Mouse (Mus musculus): ENCODE results near the gene Slc25a39. TPM values are rescaled to one million over a fixed set of nuclear protein-coding genes. Genes with fewer than 3 reads are reported as not detected.

Slc25a39 gene
- polyA plus RNA-seq, 1 experiment from 2014 or later = 214 TPM

- ATAC-seq (no peak), DNase-seq (ENCODE audit: low spot score) (no peak)
- H3K9ac ChIP-seq (replicated peaks; ENCODE audit: low read depth) = no peak overlapping the region
- no peaks in the 10 kb centered on the region for H3K27me3 ChIP-seq (replicated peaks; ENCODE audit: insufficient read depth, low read length)
- WGBS = 93% methylated on average over 6 of the region's 6 CpGs
- no peak overlapping the region for H3K4me2 ChIP-seq (replicated peaks; ENCODE audit: low read depth, low read length)
- peaks cover 14% of the 10 kb centered on the region for H3K4me1 ChIP-seq (ENCODE audit: insufficient read depth, low read depth, low read length)
- no peak overlapping the region for H3K4me3 ChIP-seq (ENCODE audit: low read depth, low read length)
- H3K9me3 ChIP-seq (ENCODE audit: low read length) = no peaks in the 10 kb centered on the region
- H3K27ac ChIP-seq (ENCODE audit: low read length) = no peak overlapping the region
- no peak for TF ChIP-seq CTCF (IDR thresholded peaks at IDR 0.05)
- no peak for TF ChIP-seq EP300 (IDR thresholded peaks at IDR 0.05)
- H3K36me3 ChIP-seq (ENCODE audit: insufficient read depth, low read length) = peaks cover 4% of the 10 kb centered on the region; the same call in 1 of the 2 replicates
Observed at GRCm38 (mm10) chr11:102442089-102442488, 34.3 kb upstream of the Slc25a39 start.

GRCm38 (mm10) chr11:102441434-102441833 is 33.7 kb upstream of the Slc25a39 start:
- TF ChIP-seq EP300 (IDR thresholded peaks at IDR 0.05) (no peak), CTCF (IDR thresholded peaks at IDR 0.05) (peak; percentile 49)
- peaks cover 4% of the 10 kb centered on the region; the same call in 1 of the 2 replicates for H3K36me3 ChIP-seq (ENCODE audit: insufficient read depth, low read length)
- peaks cover 12% of the 10 kb centered on the region for H3K4me1 ChIP-seq (ENCODE audit: insufficient read depth, low read depth, low read length)

GRCm38 (mm10) chr11:102440255-102440654 is 32.5 kb upstream of the Slc25a39 start:
- Histone ChIP-seq H3K36me3 (ENCODE audit: insufficient read depth, low read length) (peaks cover 12% of the 10 kb centered on the region), H3K9me3 (ENCODE audit: low read length) (no peaks in the 10 kb centered on the region), H3K27me3 (replicated peaks; ENCODE audit: insufficient read depth, low read length) (no peaks in the 10 kb centered on the region), H3K4me3 (ENCODE audit: low read depth, low read length) (no peak overlapping the region), H3K9ac (replicated peaks; ENCODE audit: low read depth) (no peak overlapping the region), H3K4me1 (ENCODE audit: insufficient read depth, low read depth, low read length) (0 out of 2 replicates have a peak, but pooled peaks cover 3% of the 10 kb centered on the region), H3K4me2 (replicated peaks; ENCODE audit: low read depth, low read length) (no peak overlapping the region), H3K27ac (ENCODE audit: low read length) (no peak overlapping the region)
- TF ChIP-seq EP300 (IDR thresholded peaks at IDR 0.05) (no peak), CTCF (IDR thresholded peaks at IDR 0.05) (no peak)
- no peak for DNase-seq (ENCODE audit: low spot score)
- 87% methylated on average over 8 of the region's 8 CpGs for WGBS
- no peak for ATAC-seq

More at GRCm38 (mm10) chr11:102441434-102441833, 33.7 kb upstream of the Slc25a39 start:
- H3K4me2 ChIP-seq (replicated peaks; ENCODE audit: low read depth, low read length) = no peak overlapping the region
- DNase-seq (ENCODE audit: low spot score) (no peak), ATAC-seq (no peak)
- WGBS = 78% methylated on average over 3 of the region's 3 CpGs
- H3K4me3 ChIP-seq (ENCODE audit: low read depth, low read length) = no peak overlapping the region
- H3K27ac ChIP-seq (ENCODE audit: low read length) = no peak overlapping the region
- H3K9ac ChIP-seq (replicated peaks; ENCODE audit: low read depth) = no peak overlapping the region
- no peaks in the 10 kb centered on the region for H3K9me3 ChIP-seq (ENCODE audit: low read length)
- no peaks in the 10 kb centered on the region for H3K27me3 ChIP-seq (replicated peaks; ENCODE audit: insufficient read depth, low read length)

- Histone ChIP-seq H3K36me3 (ENCODE audit: insufficient read depth, low read length) (peaks cover 19% of the 10 kb centered on the region), H3K9me3 (ENCODE audit: low read length) (no peaks in the 10 kb centered on the region), H3K9ac (replicated peaks; ENCODE audit: low read depth) (no peak overlapping the region), H3K27ac (ENCODE audit: low read length) (no peak overlapping the region), H3K4me3 (ENCODE audit: low read depth, low read length) (no peak overlapping the region), H3K27me3 (replicated peaks; ENCODE audit: insufficient read depth, low read length) (no peaks in the 10 kb centered on the region), H3K4me2 (replicated peaks; ENCODE audit: low read depth, low read length) (no peak overlapping the region), H3K4me1 (ENCODE audit: insufficient read depth, low read depth, low read length) (0 out of 2 replicates have a peak, but pooled peaks cover 3% of the 10 kb centered on the region)
- DNase-seq (ENCODE audit: low spot score) (no peak), ATAC-seq (no peak)
- 83% methylated on average over 14 of the region's 14 CpGs for WGBS
- TF ChIP-seq CTCF (IDR thresholded peaks at IDR 0.05) (no peak), EP300 (IDR thresholded peaks at IDR 0.05) (no peak)
Observed at GRCm38 (mm10) chr11:102439093-102440082, 31.6 kb upstream of the Slc25a39 start.

- H3K27ac ChIP-seq (ENCODE audit: low read length) = no peak overlapping the region
Observed at GRCm38 (mm10) chr11:102438212-102439092, 30.7 kb upstream of the Slc25a39 start.

More at GRCm38 (mm10) chr11:102438212-102439092, 30.7 kb upstream of the Slc25a39 start:
- DNase-seq (ENCODE audit: low spot score) (peak; percentile 78), ATAC-seq (peak; percentile 52)
- TF ChIP-seq EP300 (IDR thresholded peaks at IDR 0.05) (no peak), CTCF (IDR thresholded peaks at IDR 0.05) (peak; percentile 86)
- Histone ChIP-seq H3K4me3 (ENCODE audit: low read depth, low read length) (peak overlapping the region; percentile 51), H3K9ac (replicated peaks; ENCODE audit: low read depth) (peak overlapping the region; percentile 6), H3K4me2 (replicated peaks; ENCODE audit: low read depth, low read length) (peak overlapping the region; percentile 98), H3K9me3 (ENCODE audit: low read length) (no peaks in the 10 kb centered on the region), H3K36me3 (ENCODE audit: insufficient read depth, low read length) (peaks cover 19% of the 10 kb centered on the region), H3K27me3 (replicated peaks; ENCODE audit: insufficient read depth, low read length) (no peaks in the 10 kb centered on the region), H3K4me1 (ENCODE audit: insufficient read depth, low read depth, low read length) (0 out of 2 replicates have a peak, but pooled peaks cover 3% of the 10 kb centered on the region)
- WGBS = 28% methylated on average over 55 of the region's 77 CpGs
